Comparison of ENCODE assay signal across 13 mouse cellular contexts in the genomic region with DNA sequence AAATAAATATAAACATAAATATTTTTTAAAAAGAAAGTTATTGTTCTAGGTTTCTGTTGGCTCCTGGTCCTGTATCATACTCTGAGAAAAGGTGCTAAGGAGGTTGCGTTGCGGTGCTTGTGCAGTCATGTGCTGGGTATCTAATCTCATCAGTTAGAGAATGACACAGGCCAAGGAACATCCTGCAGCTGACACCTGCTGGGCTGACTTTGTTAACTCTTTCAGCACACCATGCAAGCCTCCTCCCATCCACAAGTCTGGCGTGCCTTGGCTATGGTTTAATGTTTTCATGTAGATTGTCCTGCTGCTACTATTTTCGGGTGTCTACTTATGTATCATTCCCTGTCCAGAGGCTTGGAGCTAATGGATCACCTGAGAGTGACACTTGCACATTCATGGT.
"Had no signal": no experiment of that assay in that cellular context is flagged by ENCODE, and none has a peak within 500 bp of the region (broad histone marks: within the 10 kb centered on the region; RNA-seq: fewer than 3 reads in every experiment).

No protein-coding gene starts in this region.

- H3K27ac ChIP-seq: kidney, postnatal 0 days; layer of hippocampus, adult 2 months; limb, embryonic 12.5 days; liver, embryonic 14.5 days; midbrain, embryonic 15.5 days; neural tube, embryonic 12.5 days; stomach, postnatal 0 days had no signal

- ATAC-seq: midbrain, embryonic 15.5 days had no signal

- H3K4me3 ChIP-seq: layer of hippocampus, adult 2 months; limb, embryonic 12.5 days; midbrain, embryonic 15.5 days; neural tube, embryonic 12.5 days had no signal

- H3K36me3 ChIP-seq: midbrain, embryonic 15.5 days had no signal

- H3K4me2 ChIP-seq: limb, embryonic 12.5 days; midbrain, embryonic 11.5 days; midbrain, embryonic 15.5 days; neural tube, embryonic 12.5 days had no signal

- H3K27me3 ChIP-seq: limb, embryonic 12.5 days; midbrain, embryonic 15.5 days; neural tube, embryonic 12.5 days had no signal

- H3K9ac ChIP-seq: limb, embryonic 12.5 days; liver, embryonic 14.5 days; midbrain, embryonic 15.5 days; neural tube, embryonic 12.5 days had no signal

- DNase-seq: kidney, adult 11 months; kidney, adult 9 months; kidney, postnatal 4 days; liver; lung, adult 18-20 months had no signal

- H3K9me3 ChIP-seq: limb, embryonic 12.5 days; midbrain, embryonic 15.5 days; neural tube, embryonic 12.5 days had no signal
